Mouse (Mus musculus): ENCODE results near the gene Bpifa3. TPM values are rescaled to one million over a fixed set of nuclear protein-coding genes. Genes with fewer than 3 reads are reported as not detected.

Bpifa3 gene
- polyA plus RNA-seq (2012; rRNA removed), result not detected in 2 replicates

DNA sequence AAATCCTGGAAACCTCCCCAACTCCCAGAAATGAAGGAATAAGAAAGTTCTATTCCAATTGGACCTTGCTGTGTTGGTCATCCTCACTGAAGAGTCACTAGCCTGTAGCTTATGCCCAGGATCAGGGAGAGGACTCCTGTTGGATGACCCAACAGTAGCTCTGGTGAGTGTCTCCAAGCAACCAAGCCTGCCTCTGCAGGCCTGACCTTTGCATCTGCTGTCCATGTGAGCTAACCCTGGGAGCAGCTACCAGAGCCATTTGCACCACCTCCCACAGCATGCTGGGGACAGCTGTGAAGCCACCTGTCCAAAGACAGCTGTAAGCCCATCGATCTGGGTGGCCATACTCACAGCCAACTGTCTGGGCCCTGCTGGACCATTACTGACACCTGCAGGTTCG, at the start of gene Bpifa3:
Gene Bpifa3, plus strand, starts transcription at position 217 of the 400 bp plus-strand sequence.

DNA sequence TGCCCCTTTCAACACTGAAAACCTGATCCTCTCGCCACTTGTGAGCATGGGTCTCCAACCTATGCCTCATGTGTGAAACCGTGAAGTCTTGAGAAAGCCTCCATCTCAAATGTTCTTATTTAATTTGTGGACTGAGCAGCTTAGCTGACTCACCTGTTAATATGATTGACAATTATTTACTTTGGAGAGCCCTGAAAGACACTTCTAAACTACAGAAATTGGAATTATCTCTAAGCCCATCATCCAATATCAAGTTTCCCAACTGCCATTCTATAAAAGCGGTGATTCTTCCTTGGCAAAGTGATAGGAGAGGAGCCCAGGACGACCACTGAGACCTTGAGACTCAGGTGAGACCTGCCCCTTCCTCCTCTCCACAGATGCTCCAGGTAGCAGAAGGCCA, 12.4 kb downstream of the Bpifa3 start, which contains the start of gene Bpifa1:
Gene Bpifa1, plus strand, starts transcription at position 301 of the 400 bp plus-strand sequence.

GRCm38 (mm10) chr2:154162307-154162706, 32.2 kb downstream of the Bpifa3 start, which contains the start of gene Bpifa5:
TSS of gene Bpifa5 (plus strand) at chr2:154162607.

Other genes with a start within 250 kb of the Bpifa3 start
- not detected in 2 replicates for gene Bpifb6, start 229.9 kb upstream of the Bpifa3 start, polyA plus RNA-seq (2012; rRNA removed)
- not detected in 2 replicates for gene Bpifb3, start 212.1 kb upstream of the Bpifa3 start, polyA plus RNA-seq (2012; rRNA removed)
- gene Bpifb4, start 192.1 kb upstream of the Bpifa3 start, polyA plus RNA-seq (2012; rRNA removed), result not detected in 2 replicates
- not detected in 2 replicates for gene Bpifa6, start 155.4 kb upstream of the Bpifa3 start, polyA plus RNA-seq (2012; rRNA removed)
- gene Bpifa2, start 122.1 kb upstream of the Bpifa3 start, polyA plus RNA-seq (2012; rRNA removed), result not detected in 2 replicates
- 0.36 TPM in 1 of 2 replicates, not detected in the other for gene Bpifa1, start 12.5 kb downstream of the Bpifa3 start, polyA plus RNA-seq (2012; rRNA removed)
- not detected in 2 replicates for gene Bpifa5, start 32.3 kb downstream of the Bpifa3 start, polyA plus RNA-seq (2012; rRNA removed)
- 0.06 and 0.07 TPM in 2 replicates for gene Bpifb1, start 60.5 kb downstream of the Bpifa3 start, polyA plus RNA-seq (2012; rRNA removed)
- 0.25 and 0.26 TPM in 2 replicates for gene Bpifb5, start 93.4 kb downstream of the Bpifa3 start, polyA plus RNA-seq (2012; rRNA removed)
- gene Bpifb9a, start 127.5 kb downstream of the Bpifa3 start, polyA plus RNA-seq (2012; rRNA removed), result not detected in 2 replicates
- gene Bpifb9b, start 176.9 kb downstream of the Bpifa3 start, polyA plus RNA-seq (2012; rRNA removed), result not detected in 2 replicates
- gene Cdk5rap1, start 242.7 kb downstream of the Bpifa3 start, polyA plus RNA-seq (2012; rRNA removed), result 10.1 and 11.4 TPM in 2 replicates